Mouse (Mus musculus) embryo, embryonic 11 days (tissue): ENCODE measurements around the gene Atat1.
A peak's percentile ranks its signal among the peaks of the same experiment; 100 is the strongest.

Experiments
- DNase-seq: peaks from one replicate; pipeline ENCODE4 v3.0.0-alpha.2; 2015

Atat1 gene

DNA sequence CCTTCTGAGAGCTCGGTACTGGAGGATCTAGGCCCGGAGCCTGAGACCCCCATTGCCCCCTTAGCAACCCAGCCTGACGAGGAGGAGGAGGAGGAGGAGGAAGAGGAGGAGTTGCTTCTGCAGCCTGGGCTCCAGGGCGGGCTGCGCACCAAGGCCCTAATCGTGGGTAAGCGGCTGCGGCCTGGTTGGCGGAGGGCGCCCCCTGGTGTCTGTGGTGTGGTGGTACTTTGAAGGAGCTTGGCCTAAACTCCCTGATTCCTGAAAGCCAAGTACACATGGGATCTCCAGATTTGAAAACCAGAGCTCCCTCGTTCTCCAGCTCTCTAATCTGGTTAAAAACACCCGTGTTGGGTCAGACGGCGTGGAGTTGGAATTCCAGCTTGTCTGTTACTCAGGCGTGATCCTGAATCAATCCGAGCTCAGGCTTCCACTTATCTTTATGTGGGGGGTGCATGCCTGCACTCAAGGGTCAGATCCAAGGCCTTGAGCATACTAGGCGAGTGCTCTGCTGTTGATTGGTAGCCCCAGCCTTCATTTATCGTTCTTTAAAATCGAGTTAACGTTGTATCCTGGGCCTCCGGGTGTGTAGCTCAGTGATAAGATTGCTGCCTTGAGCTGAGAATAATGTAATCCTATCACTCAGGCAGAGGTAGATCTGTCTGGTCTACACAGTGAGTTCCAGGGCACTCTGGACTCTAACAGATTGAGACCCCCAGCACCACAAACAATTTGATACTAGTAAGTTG is 35.9 kb downstream of the Atat1 start:
- DNase-seq: peak; percentile 87

DNA sequence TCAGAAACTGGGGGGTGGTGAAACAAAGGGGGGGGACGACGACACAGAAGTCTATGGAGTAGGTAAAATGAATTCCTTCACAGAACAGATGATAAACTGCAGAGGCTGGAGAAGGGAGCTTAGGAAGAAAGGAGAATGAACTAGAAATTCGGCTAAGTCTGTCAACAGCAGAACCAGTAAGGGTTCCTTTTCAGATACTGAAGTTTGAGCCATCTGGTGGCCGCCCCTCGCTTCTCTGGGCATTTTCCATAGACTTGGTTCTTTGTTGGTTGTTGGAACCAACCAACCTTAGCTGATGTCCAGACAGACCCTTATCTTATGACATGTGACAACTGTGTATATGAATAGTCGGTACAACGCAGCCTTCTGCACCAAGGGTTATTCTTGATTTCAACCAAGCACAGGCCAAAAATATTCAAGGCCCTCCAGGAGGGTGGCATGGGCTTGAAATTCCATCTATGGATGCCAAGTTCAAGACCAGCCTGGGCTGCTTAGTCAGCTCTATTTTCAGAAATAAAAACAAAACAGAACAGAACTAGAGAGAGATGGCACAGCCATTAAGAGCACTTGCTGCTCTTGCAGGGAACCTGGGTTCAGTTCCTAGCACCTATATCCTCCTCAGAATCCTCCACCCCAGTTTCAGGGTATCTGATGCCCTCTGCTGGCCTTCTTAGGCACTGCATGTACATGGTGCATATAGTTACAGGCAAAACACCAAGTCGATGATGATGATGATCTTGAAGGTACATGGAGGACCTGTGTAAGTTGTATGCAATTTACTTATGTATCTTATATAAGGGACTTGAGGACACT is 38.8 kb downstream of the Atat1 start:
- DNase-seq: peak; percentile 18

DNA sequence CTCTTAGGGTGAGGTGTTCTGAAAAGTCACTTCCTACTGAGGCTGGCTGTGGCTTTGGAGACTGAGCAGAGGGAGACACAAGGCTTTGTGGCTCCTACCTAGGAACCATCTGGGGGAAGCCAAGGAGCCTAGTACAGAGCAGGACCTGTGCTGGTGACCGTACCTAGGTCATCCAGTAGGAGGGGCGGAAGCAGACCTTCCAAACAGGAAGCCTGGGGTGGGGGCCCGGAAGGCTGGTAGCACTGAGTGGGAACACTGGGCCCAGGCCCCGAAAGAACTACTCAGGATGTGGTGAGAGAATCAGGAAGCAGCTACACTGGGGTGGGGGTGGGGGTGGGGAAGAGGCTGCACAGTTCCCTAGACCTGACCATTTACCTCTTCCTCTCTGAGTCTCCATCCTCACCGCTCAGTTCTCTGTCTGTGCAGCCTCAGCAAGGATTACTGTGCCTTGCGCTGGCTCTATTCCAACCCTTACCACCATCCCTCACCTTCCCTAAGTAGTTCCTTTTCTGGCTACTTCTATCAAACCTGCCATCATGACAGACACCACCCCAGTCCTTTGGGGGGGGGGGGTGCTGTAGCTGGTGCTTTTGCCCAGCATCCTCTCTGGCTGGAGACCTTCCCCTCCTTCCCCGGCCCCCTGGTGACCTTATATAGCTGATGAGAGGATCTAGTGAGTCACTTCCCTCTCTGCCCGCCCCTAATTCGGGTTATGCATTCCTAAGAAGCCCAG is 39.6 kb downstream of the Atat1 start:
- DNase-seq: peak; percentile 40

DNA sequence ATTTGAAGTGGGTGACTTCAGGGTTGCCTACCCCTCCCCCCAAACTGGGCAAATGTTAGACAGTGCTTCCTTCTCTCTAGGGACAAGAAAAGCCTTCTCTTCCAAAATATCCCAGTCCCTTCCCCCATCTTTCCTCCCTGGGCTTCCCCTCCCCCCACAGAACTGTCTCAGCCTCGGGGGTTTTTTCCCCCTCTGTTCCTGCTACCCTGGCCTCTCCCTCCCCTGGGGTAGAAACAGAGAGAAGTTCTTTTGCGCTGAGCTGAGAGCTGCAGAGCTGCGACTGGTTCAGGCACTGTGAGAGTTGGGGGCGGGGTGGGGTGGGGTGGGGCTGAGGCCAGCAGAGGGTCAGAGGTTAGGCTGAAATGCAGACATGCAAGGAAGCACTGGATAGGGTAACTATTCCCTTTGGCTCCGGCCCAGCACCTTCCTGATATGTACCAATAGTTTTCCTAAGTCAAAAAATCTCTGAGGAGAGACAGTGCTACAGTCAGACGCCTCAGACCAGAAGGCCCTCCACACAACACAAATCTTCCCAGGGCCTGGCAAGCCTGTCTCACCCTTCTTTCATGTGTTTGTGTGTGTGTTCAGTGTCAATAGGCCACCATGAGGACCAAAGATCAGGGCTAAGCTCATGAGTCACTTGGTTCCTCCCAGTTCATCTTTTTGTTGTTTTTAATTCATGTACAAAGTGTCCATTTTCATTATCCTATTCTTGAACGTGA is 40.4 kb downstream of the Atat1 start:
- DNase-seq: peak; percentile 64

DNA sequence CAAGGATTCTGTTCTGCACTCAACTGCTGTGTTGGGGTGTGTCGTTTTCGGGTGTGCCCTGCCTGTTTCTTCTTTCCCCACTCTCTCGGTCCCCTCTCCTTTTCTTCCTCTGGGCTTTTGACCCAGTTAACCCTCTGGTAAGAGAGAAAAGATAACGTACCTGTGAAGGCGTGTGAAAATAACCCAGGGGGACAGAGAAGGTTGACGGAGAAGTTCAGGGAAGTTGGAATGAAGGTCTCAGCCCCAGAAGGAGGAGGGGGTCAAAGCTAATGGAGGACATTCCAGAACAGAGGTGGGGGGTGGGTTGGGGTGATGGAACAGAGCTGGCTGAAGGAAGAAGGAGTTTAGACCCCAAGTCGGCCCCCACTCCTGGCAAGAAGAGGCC is 40.9 kb downstream of the Atat1 start:
- no peak for DNase-seq

DNA sequence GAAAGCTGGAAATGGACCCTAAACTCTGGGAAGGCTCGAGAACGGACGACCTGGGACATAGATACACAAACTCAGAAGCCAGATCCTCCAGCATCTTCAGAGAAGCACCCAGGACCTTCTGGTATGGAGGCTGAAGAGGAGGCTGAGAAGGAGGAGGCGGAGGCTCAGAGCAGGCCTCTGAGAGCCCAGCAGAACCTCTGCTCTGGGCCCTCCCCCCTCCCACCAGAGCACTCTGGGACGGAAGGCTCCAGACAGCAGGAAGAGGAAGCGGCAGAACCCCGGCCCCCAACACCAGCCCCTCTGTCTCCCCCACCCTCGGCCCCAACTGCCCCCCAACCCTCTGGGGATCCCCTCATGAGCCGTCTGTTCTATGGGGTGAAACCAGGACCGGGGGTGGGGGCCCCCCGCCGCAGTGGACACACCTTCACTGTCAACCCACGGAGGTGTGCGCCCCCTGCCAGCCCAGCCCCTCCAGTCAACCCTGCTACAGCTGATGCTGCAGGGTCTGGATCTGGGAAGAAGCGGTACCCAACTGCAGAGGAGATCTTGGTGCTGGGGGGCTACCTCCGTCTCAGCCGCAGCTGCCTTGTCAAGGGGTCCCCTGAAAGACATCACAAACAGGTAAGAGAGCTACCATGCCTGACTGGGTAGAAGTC is 41.6 kb downstream of the Atat1 start:
- DNase-seq: peak; percentile 10

GRCm38 (mm10) chr17:35866911-35867890 is 42.7 kb downstream of the Atat1 start:
- DNase-seq: peak; percentile 54

- peak; percentile 83 for DNase-seq
Measured at GRCm38 (mm10) chr17:35866281-35866831, 43.5 kb downstream of the Atat1 start.

- peak; percentile 91 for DNase-seq
Measured at GRCm38 (mm10) chr17:35865481-35866280, 44.2 kb downstream of the Atat1 start, which contains the start of gene Ppp1r18. Ppp1r18 (plus strand) TSS chr17:35865593.

GRCm38 (mm10) chr17:35864832-35865353 is 45.0 kb downstream of the Atat1 start:
- no peak for DNase-seq

GRCm38 (mm10) chr17:35861198-35861857 is 48.5 kb downstream of the Atat1 start, which contains the start of gene Nrm:
Nrm (plus strand) TSS chr17:35861318.
- peak; percentile 94 for DNase-seq

GRCm38 (mm10) chr17:35860831-35861197 is 49.1 kb downstream of the Atat1 start:
- DNase-seq: no peak

- no peak for DNase-seq
Measured at GRCm38 (mm10) chr17:35859835-35860234, 50.0 kb downstream of the Atat1 start.

DNA sequence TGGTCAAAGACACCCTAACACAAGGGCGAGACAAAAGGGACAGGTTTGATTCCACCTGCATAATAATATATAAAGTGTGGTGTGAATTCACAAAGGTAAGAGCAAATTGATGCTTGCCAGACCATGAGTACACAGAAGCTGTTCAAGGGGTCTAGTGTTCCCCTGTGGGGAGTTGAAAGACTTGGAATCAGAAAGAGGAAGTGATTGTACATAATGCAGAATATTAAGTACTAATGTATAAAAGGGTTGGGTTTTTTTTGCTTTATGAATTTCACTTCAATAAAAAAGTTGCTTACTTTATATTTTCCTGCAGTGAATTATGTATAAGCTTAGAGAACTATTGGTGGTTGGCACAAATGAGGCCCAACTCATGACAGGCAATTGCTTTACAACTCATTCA is 50.5 kb downstream of the Atat1 start:
- DNase-seq: no peak

- no peak for DNase-seq
Measured at GRCm38 (mm10) chr17:35850974-35851373, 58.9 kb downstream of the Atat1 start.

DNA sequence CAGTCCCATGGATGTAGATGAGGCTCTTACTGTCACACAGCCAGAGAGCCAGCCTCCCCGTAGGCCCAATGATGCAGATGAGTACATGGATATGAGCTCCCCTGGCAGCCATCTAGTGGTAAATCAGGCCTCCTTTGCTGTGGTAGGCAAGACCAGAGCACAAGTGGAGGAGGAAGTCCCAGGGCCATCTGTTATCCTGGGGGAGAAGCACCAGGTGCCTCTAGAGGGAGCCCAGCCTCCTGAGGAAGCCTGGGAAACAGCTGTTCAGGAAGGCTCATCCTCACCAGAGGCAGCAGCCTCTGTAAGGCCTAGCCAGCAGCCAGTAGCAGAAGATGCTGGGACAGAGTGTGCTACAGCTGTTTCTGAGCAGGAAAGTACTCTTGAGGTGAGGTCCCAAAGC is 61.8 kb downstream of the Atat1 start:
- DNase-seq: no peak
